In genomic region chr4:130525041-130525440, GRCm38 (mm10) we compare ENCODE assay signal across 20 mouse cellular contexts. TPM values are rescaled to one million over a fixed set of nuclear protein-coding genes. Genes with fewer than 3 reads are reported as not detected.
DNase-seq lines count a peak whose midpoint lies in the region; ATAC-seq and TF ChIP-seq lines count a peak whose summit lies in the region.
"Had no signal": no experiment of that assay in that cellular context is flagged by ENCODE, and none has a peak within 500 bp of the region (broad histone marks: within the 10 kb centered on the region; RNA-seq: fewer than 3 reads in every experiment).

No protein-coding gene starts in this region.

- H3K9me3 ChIP-seq in intestine, embryonic 15.5 days: no peaks in the 10 kb centered on the region
- H3K9me3 ChIP-seq: embryonic facial prominence, embryonic 10.5 days; embryonic facial prominence, embryonic 12.5 days; forebrain, embryonic 13.5 days; forebrain, embryonic 15.5 days; G1E had no signal

- TF ChIP-seq CTCF in kidney, adult 2 months (conservative IDR thresholded peaks at IDR 0.05; ENCODE audit: insufficient read depth, insufficient read length, low read depth, low read length): no peak

- H3K9ac ChIP-seq in intestine, embryonic 15.5 days: no peak overlapping the region
- H3K9ac ChIP-seq: embryonic facial prominence, embryonic 12.5 days; forebrain, embryonic 13.5 days; forebrain, embryonic 15.5 days; forebrain, postnatal 0 days had no signal

- H3K27me3 ChIP-seq in intestine, embryonic 15.5 days (replicated peaks): no peaks in the 10 kb centered on the region
- no peaks in the 10 kb centered on the region for H3K27me3 ChIP-seq in kidney, adult 2 months (replicated peaks; ENCODE audit: control insufficient read depth, insufficient read depth, low read length)
- H3K27me3 ChIP-seq: embryonic facial prominence, embryonic 12.5 days; forebrain, embryonic 13.5 days; forebrain, embryonic 15.5 days; Patski had no signal

- no peak overlapping the region for H3K27ac ChIP-seq in intestine, embryonic 15.5 days
- H3K27ac ChIP-seq in kidney, adult 2 months (ENCODE audit: insufficient read depth, low read depth, low read length): no peak overlapping the region
- H3K27ac ChIP-seq: embryonic facial prominence, embryonic 10.5 days; embryonic facial prominence, embryonic 12.5 days; forebrain, embryonic 13.5 days; forebrain, embryonic 15.5 days had no signal

- H3K4me3 ChIP-seq in intestine, embryonic 15.5 days (replicated peaks): no peak overlapping the region
- H3K4me3 ChIP-seq in kidney, adult 2 months (ENCODE audit: insufficient read depth, low read depth, low read length): no peak overlapping the region
- H3K4me3 ChIP-seq: embryonic facial prominence, embryonic 10.5 days; embryonic facial prominence, embryonic 12.5 days; forebrain, embryonic 13.5 days; forebrain, embryonic 15.5 days had no signal

- no peaks in the 10 kb centered on the region for H3K4me1 ChIP-seq in intestine, embryonic 15.5 days (replicated peaks)
- H3K4me1 ChIP-seq in kidney, adult 2 months (ENCODE audit: control insufficient read depth, insufficient read depth, low read length): 0 out of 2 replicates have a peak, but pooled peaks cover 3% of the 10 kb centered on the region

- no peak overlapping the region for H3K4me2 ChIP-seq in intestine, embryonic 15.5 days (replicated peaks)
- H3K4me2 ChIP-seq: embryonic facial prominence, embryonic 12.5 days; forebrain, embryonic 13.5 days; forebrain, embryonic 15.5 days had no signal

- H3K36me3 ChIP-seq in intestine, embryonic 15.5 days: no peaks in the 10 kb centered on the region
- no peaks in the 10 kb centered on the region for H3K36me3 ChIP-seq in kidney, adult 2 months (ENCODE audit: control insufficient read depth, insufficient read depth, low read length)
- H3K36me3 ChIP-seq: G1E had no signal

- TF ChIP-seq POLR2A in kidney, adult 2 months (IDR thresholded peaks at IDR 0.05; ENCODE audit: low read depth, low read length): no peak

- 54% methylated on average over 1 of the region's 1 CpGs for WGBS in intestine, embryonic 15.5 days
- 64% methylated on average over 1 of the region's 1 CpGs for WGBS in kidney, adult 2 months

- peak; percentile 88 for DNase-seq in ES-CJ7 (ENCODE audit: low read depth, low spot score)
- peak; percentile 99 for DNase-seq in R1 (ENCODE audit: low read depth, low spot score)
- DNase-seq in heart, postnatal 25 days (ENCODE audit: low spot score): no peak
- DNase-seq in kidney, adult 2 months: no peak
- DNase-seq: adrenal gland, adult 8-10 months; adrenal gland, postnatal 14 days; adrenal gland, postnatal 36 days; cerebellum, adult 11-12 months; cerebellum, adult 2 months; cerebellum, adult 9-10 months; cerebellum, postnatal 10 days; forebrain, postnatal 0 days had no signal

- no peak for ATAC-seq in intestine, embryonic 15.5 days
- ATAC-seq: activated CD4-positive, CD25-positive, alpha-beta regulatory T cell, adult 4 months; forebrain, embryonic 13.5 days; forebrain, embryonic 15.5 days; forebrain, postnatal 0 days; Patski had no signal

- intact Hi-C loops in heart, postnatal 25 days (cut with DNase I): no loop called here

RNA-seq across cellular contexts. Expression of gene Nkain1, which starts 48.9 kb away (rescaled TPM):
- total RNA-seq in heart, postnatal 25 days (2021): 1 to 10 TPM; 4.5 to 5.2 TPM
- 1.1 and 1.2 TPM in 2 replicates for polyA plus RNA-seq in intestine, embryonic 15.5 days (2015; fragmentation: Nextera tagmentation; extraction: Ambion mirVana)
- polyA plus RNA-seq in kidney, adult 2 months (2012; rRNA removed): 25.7 and 29.3 TPM in 2 replicates
- total RNA-seq: G1E had no signal
- polyA plus RNA-seq: activated CD4-positive, CD25-positive, alpha-beta regulatory T cell, adult 4 months; G1E had no signal

Comparison
In these comparisons a context has a peak if more than half of its experiments do, and no peak if none do; other contexts are left out.
1. DNase-seq: peak in ES-CJ7 (single experiment) and R1 (single experiment); none in heart, postnatal 25 days (single experiment) and kidney, adult 2 months (single experiment).
2. RNA of gene Nkain1, which starts 48.9 kb away (polyA plus RNA-seq): 25.7 to 29.3 TPM in kidney, adult 2 months; 1.1 to 1.2 TPM in intestine, embryonic 15.5 days; every median in the first group is over 10 times any median in the second.